Mouse (Mus musculus) ES-Bruce4 (cell line): ENCODE data around the gene Rpl18.

Experiments
- CTCF ChIP-seq: IDR thresholded peaks from one replicate; pipeline ENCODE4 v1.8.1; 2011; ENCODE audit warnings: low read depth, low read length
- EP300 ChIP-seq: IDR thresholded peaks from 2 replicates; pipeline ENCODE4 v1.6.1; 2011; ENCODE audit warnings: low read depth, low read length; ENCODE audit not compliant: insufficient read depth
- POLR2A ChIP-seq: IDR thresholded peaks from one replicate; pipeline ENCODE4 v1.8.1; 2011; ENCODE audit warnings: low read length; ENCODE audit not compliant: insufficient read depth

- TF ChIP-seq CTCF: no peak
- no peak for TF ChIP-seq EP300
- TF ChIP-seq POLR2A: no peak
Measured at GRCm38 (mm10) chr7:45700301-45701015, 14.8 kb upstream of the Rpl18 start.
